Mouse (Mus musculus) MEL (cell line): ENCODE measurements at regions not wholly inside any gene's neighbourhood (a gene's known extent, or its start where the extent isn't known, plus 50 kb on each side); places are given as distances from the start of the nearest gene placed in this dataset.

Experiments used
- DNase-seq: peaks from one replicate; pipeline ENCODE4 v3.0.0; 2011; ENCODE audit warnings: low read depth, low spot score
- H3K27ac ChIP-seq: 2 replicates; pipeline ENCODE4 v1.5.1; 2012; ENCODE audit warnings: low read depth, mild to moderate bottlenecking, control low read depth, low read length, moderate library complexity; ENCODE audit not compliant: control insufficient read depth
- H3K27me3 ChIP-seq, 2 experiments: fragments of 150-350 bp in 1 of 2; sonication (generic) in 1 of 2; 2 replicates each; pipeline ENCODE4 v1.6.1; 2012; ENCODE audit warnings: low read length in 2 of 2, mild to moderate bottlenecking in 2 of 2, improper control_type of control experiment in 1 of 2, moderate library complexity in 1 of 2; ENCODE audit not compliant: insufficient read depth in 2 of 2, control insufficient read depth in 1 of 2
- H3K36me3 ChIP-seq, 2 experiments: 2 replicates each; pipeline ENCODE4 v1.6.1; 2012 to 2014; ENCODE audit warnings: low read length in 2 of 2, improper control_type of control experiment in 1 of 2, inconsistent platforms in 1 of 2, mild to moderate bottlenecking in 1 of 2; ENCODE audit not compliant: insufficient read depth in 2 of 2, control insufficient read depth in 1 of 2
- H3K4me1 ChIP-seq, 2 experiments: fragments of 150-350 bp in 1 of 2; sonication (generic) in 1 of 2; 2 replicates each; pipeline ENCODE4 v1.6.1; 2012; ENCODE audit warnings: low read length in 2 of 2, improper control_type of control experiment in 1 of 2, mild to moderate bottlenecking in 1 of 2; ENCODE audit not compliant: insufficient read depth in 2 of 2, control insufficient read depth in 1 of 2
- H3K4me3 ChIP-seq, 2 experiments: fragments of 150-350 bp in 1 of 2; sonication (generic) in 1 of 2; 2 replicates each; pipeline ENCODE4 v1.5.1; 2012; ENCODE audit warnings: low read depth in 2 of 2, low read length in 2 of 2, mild to moderate bottlenecking in 2 of 2, moderate library complexity in 2 of 2, control low read depth in 1 of 2, improper control_type of control experiment in 1 of 2; ENCODE audit not compliant: control insufficient read depth in 1 of 2, insufficient read depth in 1 of 2
- H3K79me2 ChIP-seq: 2 replicates; pipeline ENCODE4 v1.6.1; 2012; ENCODE audit warnings: mild to moderate bottlenecking, low read length, moderate library complexity; ENCODE audit not compliant: control insufficient read depth, poor library complexity, insufficient read depth
- H3K9ac ChIP-seq: 2 replicates; pipeline ENCODE4 v1.6.1; 2012; ENCODE audit warnings: low read depth, mild to moderate bottlenecking, control low read depth, low read length, moderate library complexity; ENCODE audit not compliant: control insufficient read depth, poor library complexity, severe bottlenecking
- H3K9me3 ChIP-seq: fragments of 150-350 bp; sonication (generic); replicated peaks from 2 replicates; pipeline ENCODE4 v1.6.1; 2012; ENCODE audit warnings: mild to moderate bottlenecking, low read length, improper control_type of control experiment, moderate library complexity; ENCODE audit not compliant: insufficient read depth
- CHD2 ChIP-seq: IDR thresholded peaks from 2 replicates; pipeline ENCODE4 v1.6.1; 2011; ENCODE audit warnings: low read length, improper control_type of control experiment
- CTCF ChIP-seq, 3 experiments: IDR thresholded peaks in 2 of 3; conservative IDR thresholded peaks in 1 of 3; 2 replicates each; pipeline ENCODE4 v1.5.1; 2011 to 2012; ENCODE audit warnings: low read length in 3 of 3, low read depth in 2 of 3, mild to moderate bottlenecking in 2 of 3, improper control_type of control experiment in 1 of 3, inconsistent platforms in 1 of 3, mixed read lengths in 1 of 3, moderate library complexity in 1 of 3; ENCODE audit not compliant: control insufficient read depth in 1 of 3, insufficient read depth in 1 of 3, poor library complexity in 1 of 3, severe bottlenecking in 1 of 3
- ELF1 ChIP-seq: IDR thresholded peaks from 2 replicates; pipeline ENCODE4 v1.6.1; 2014; ENCODE audit warnings: low read depth, mild to moderate bottlenecking, inconsistent platforms, low read length, improper control_type of control experiment, moderate library complexity
- EP300 ChIP-seq, 2 experiments: IDR thresholded peaks; 2 replicates each; pipeline ENCODE4 v1.6.1; 2011; ENCODE audit warnings: improper control_type of control experiment in 2 of 2, low read length in 2 of 2, low read depth in 1 of 2, mild to moderate bottlenecking in 1 of 2
- ETS1 ChIP-seq: IDR thresholded peaks from 2 replicates; pipeline ENCODE4 v1.6.1; 2012; ENCODE audit warnings: low read depth, mild to moderate bottlenecking, inconsistent platforms, low read length, improper control_type of control experiment, moderate library complexity
- HCFC1 ChIP-seq: IDR thresholded peaks from 2 replicates; pipeline ENCODE4 v1.6.1; 2012; ENCODE audit warnings: low read depth, mild to moderate bottlenecking, inconsistent platforms, low read length, improper control_type of control experiment, moderate library complexity
- JUND ChIP-seq: IDR thresholded peaks from 2 replicates; pipeline ENCODE4 v1.6.1; 2011; ENCODE audit warnings: low read depth, mild to moderate bottlenecking, improper control_type of control experiment, low read length
- MAFK ChIP-seq: IDR thresholded peaks from 2 replicates; pipeline ENCODE4 v1.6.1; 2011; ENCODE audit warnings: low read depth, mild to moderate bottlenecking, low read length, improper control_type of control experiment, borderline replicate concordance
- MAX ChIP-seq: IDR thresholded peaks from 2 replicates; pipeline ENCODE4 v1.6.1; 2011; ENCODE audit warnings: low read length, improper control_type of control experiment
- MAZ ChIP-seq: IDR thresholded peaks from 2 replicates; pipeline ENCODE4 v1.6.1; 2012; ENCODE audit warnings: low read depth, mild to moderate bottlenecking, inconsistent platforms, low read length, improper control_type of control experiment
- MEF2A ChIP-seq: IDR thresholded peaks from 2 replicates; pipeline ENCODE4 v1.6.1; 2014; ENCODE audit warnings: low read depth, mild to moderate bottlenecking, inconsistent platforms, low read length, improper control_type of control experiment; ENCODE audit not compliant: poor library complexity, insufficient replicate concordance, severe bottlenecking; ENCODE audit errors: extremely low read depth
- MYB ChIP-seq: IDR thresholded peaks from 2 replicates; pipeline ENCODE4 v1.6.1; 2011; ENCODE audit warnings: mild to moderate bottlenecking, low read depth, low read length, improper control_type of control experiment
- NELFE ChIP-seq: IDR thresholded peaks from 2 replicates; pipeline ENCODE4 v1.6.1; 2011; ENCODE audit warnings: low read depth, low read length, improper control_type of control experiment
- NRF1 ChIP-seq: IDR thresholded peaks from 2 replicates; pipeline ENCODE4 v1.6.1; 2014; ENCODE audit warnings: low read depth, mild to moderate bottlenecking, inconsistent platforms, low read length, improper control_type of control experiment, moderate library complexity; ENCODE audit not compliant: poor library complexity, insufficient read depth, severe bottlenecking
- POLR2A ChIP-seq, 2 experiments: IDR thresholded peaks; 2 replicates each; pipeline ENCODE4 v1.6.1; 2011 to 2012; ENCODE audit warnings: low read length in 2 of 2, mild to moderate bottlenecking in 2 of 2, control low read depth in 1 of 2, improper control_type of control experiment in 1 of 2, low read depth in 1 of 2, moderate library complexity in 1 of 2; ENCODE audit not compliant: control insufficient read depth in 1 of 2, insufficient read depth in 1 of 2, poor library complexity in 1 of 2
- POLR2AphosphoS2 ChIP-seq: IDR thresholded peaks from 2 replicates; pipeline ENCODE4 v1.6.1; 2011; ENCODE audit warnings: low read length, improper control_type of control experiment
- POLR2AphosphoS5 ChIP-seq: IDR thresholded peaks from 2 replicates; pipeline ENCODE4 v1.6.1; 2012; ENCODE audit warnings: low read depth, borderline replicate concordance, mild to moderate bottlenecking, inconsistent platforms, low read length, moderate library complexity, mixed read lengths
- RAD21 ChIP-seq: IDR thresholded peaks from 2 replicates; pipeline ENCODE4 v1.6.1; 2011; ENCODE audit warnings: mild to moderate bottlenecking, low read depth, low read length, improper control_type of control experiment
- RCOR1 ChIP-seq: IDR thresholded peaks from 2 replicates; pipeline ENCODE4 v1.6.1; 2012; ENCODE audit warnings: low read depth, mild to moderate bottlenecking, inconsistent platforms, low read length, improper control_type of control experiment
- SIN3A ChIP-seq: IDR thresholded peaks from 2 replicates; pipeline ENCODE4 v1.6.1; 2012; ENCODE audit warnings: low read length, improper control_type of control experiment, inconsistent platforms
- TAL1 ChIP-seq: IDR thresholded peaks from 2 replicates; pipeline ENCODE4 v1.6.1; 2012; ENCODE audit warnings: mild to moderate bottlenecking, inconsistent platforms, low read length, moderate library complexity, mixed read lengths
- TCF12 ChIP-seq: IDR thresholded peaks from 2 replicates; pipeline ENCODE4 v1.6.1; 2014; ENCODE audit warnings: low read depth, mild to moderate bottlenecking, inconsistent platforms, low read length, improper control_type of control experiment, moderate library complexity
- UBTF ChIP-seq: IDR thresholded peaks from 2 replicates; pipeline ENCODE4 v1.6.1; 2012; ENCODE audit warnings: low read depth, mild to moderate bottlenecking, inconsistent platforms, low read length, improper control_type of control experiment, moderate library complexity, borderline replicate concordance; ENCODE audit not compliant: insufficient read depth
- USF1 ChIP-seq: IDR thresholded peaks from 2 replicates; pipeline ENCODE4 v1.6.1; 2014; ENCODE audit warnings: low read depth, mild to moderate bottlenecking, inconsistent platforms, low read length, improper control_type of control experiment, moderate library complexity
- USF2 ChIP-seq, 2 experiments: IDR thresholded peaks; 2 replicates each; pipeline ENCODE4 v1.6.1; 2011 to 2012; ENCODE audit warnings: improper control_type of control experiment in 2 of 2, low read length in 2 of 2, borderline replicate concordance in 1 of 2, inconsistent platforms in 1 of 2, low read depth in 1 of 2, mild to moderate bottlenecking in 1 of 2; ENCODE audit not compliant: insufficient read depth in 1 of 2
- ZC3H11A ChIP-seq: IDR thresholded peaks from 2 replicates; pipeline ENCODE4 v1.6.1; 2012; ENCODE audit warnings: low read depth, mild to moderate bottlenecking, inconsistent platforms, low read length, improper control_type of control experiment
- ZKSCAN1 ChIP-seq: IDR thresholded peaks from 2 replicates; pipeline ENCODE4 v1.6.1; 2012; ENCODE audit warnings: low read depth, mild to moderate bottlenecking, inconsistent platforms, low read length, improper control_type of control experiment, moderate library complexity
- ZMIZ1 ChIP-seq: IDR thresholded peaks from 2 replicates; pipeline ENCODE4 v1.6.1; 2012; ENCODE audit warnings: low read depth, mild to moderate bottlenecking, inconsistent platforms, low read length, improper control_type of control experiment, moderate library complexity
- ZNF384 ChIP-seq: IDR thresholded peaks from 2 replicates; pipeline ENCODE4 v1.6.1; 2012; ENCODE audit warnings: low read depth, mild to moderate bottlenecking, inconsistent platforms, low read length, improper control_type of control experiment

DNA sequence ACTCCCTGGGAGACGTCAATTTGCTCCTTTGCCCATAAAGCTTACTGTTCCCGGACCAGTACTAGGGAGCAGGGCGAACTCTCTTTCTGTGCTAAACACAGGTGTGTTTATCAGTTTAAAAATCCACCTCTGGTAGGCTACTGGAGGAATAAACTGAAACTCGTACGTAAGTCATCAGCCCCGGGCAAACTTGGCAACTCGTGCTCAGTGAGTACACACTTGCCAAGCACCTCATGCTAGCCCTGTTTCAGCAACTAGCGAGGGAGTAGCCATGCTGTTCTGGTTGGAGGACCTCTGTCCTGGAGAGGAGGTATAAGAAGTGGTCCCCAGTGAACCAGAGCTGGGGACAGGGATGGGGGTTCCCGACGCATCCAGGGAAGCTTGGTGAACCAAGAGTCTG, 122.6 kb upstream of the Id2 start:
- Histone ChIP-seq H3K4me3 (no peak overlapping the region), H3K79me2 (no peaks in the 10 kb centered on the region), H3K4me1 (peaks cover 0 to 9% of the 10 kb centered on the region in 2 experiments; a peak in 3 of 4 replicates), H3K27me3 (no peaks in the 10 kb centered on the region), H3K9me3 (no peaks in the 10 kb centered on the region), H3K27ac (no peak overlapping the region), H3K36me3 (no peaks in the 10 kb centered on the region), H3K9ac (no peak overlapping the region)
- TF ChIP-seq ZKSCAN1, result no peak
- no peak for TF ChIP-seq MYB
- TF ChIP-seq ELF1, result no peak
- no peak for TF ChIP-seq POLR2AphosphoS5
- no peak for TF ChIP-seq MAX
- no peak for TF ChIP-seq MEF2A
- no peak for TF ChIP-seq RCOR1
- TF ChIP-seq TAL1, result no peak
- no peak for TF ChIP-seq UBTF
- no peak for TF ChIP-seq SIN3A
- no peak for TF ChIP-seq CHD2
- DNase-seq, result no peak

DNA sequence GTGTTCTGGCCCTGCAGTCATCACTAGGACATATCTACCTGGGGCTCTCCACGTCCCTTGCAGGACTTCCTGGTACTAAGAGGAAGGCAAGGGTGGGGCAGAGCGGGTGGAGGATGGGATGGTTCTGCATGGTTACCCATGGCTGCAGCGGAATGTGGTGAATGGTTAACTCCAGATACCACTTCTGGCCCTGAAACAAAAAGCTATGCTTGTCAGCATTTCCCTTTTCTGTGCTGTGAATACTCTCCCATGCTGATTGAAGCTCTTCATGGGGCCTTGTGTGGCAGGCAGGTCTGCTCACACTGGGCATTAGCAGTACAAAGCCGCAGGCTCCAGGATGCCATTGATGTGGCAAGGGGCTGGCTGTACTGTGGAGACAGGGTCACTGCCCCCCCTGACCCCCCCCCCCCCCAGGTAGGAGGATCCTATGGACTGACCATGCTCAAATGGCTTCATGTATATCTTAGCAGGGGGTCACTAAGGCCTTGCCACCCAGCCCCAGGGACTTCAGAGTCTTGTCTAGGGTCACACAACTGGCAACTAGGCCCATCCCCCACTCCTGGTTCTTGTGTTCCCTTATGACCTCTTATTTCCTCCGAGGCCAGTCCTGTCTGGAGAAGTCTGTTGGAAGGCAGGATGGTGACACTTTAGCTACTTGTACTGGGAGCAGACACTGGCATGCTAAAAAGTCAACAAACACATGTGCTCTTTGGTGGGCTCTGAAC, 120.0 kb upstream of the Id2 start:
- Histone ChIP-seq H3K4me3 (no peak overlapping the region), H3K9me3 (no peaks in the 10 kb centered on the region), H3K27ac (no peak overlapping the region), H3K4me1 (peaks cover 0 to 9% of the 10 kb centered on the region in 2 experiments; a peak in 3 of 4 replicates), H3K36me3 (no peaks in the 10 kb centered on the region), H3K27me3 (no peaks in the 10 kb centered on the region), H3K9ac (no peak overlapping the region), H3K79me2 (no peaks in the 10 kb centered on the region)
- no peak for TF ChIP-seq POLR2A (IDR thresholded peaks at IDR 0.05; ENCODE audit: control insufficient read depth in 1 of 2, insufficient read depth in 1 of 2, low read depth in 1 of 2, low read length in 2 of 2, poor library complexity in 1 of 2)
- TF ChIP-seq MAZ, result no peak
- TF ChIP-seq ZNF384, result no peak
- TF ChIP-seq NRF1, result no peak
- peak; percentile 36; the same call in 1 of the 2 replicates for TF ChIP-seq TCF12
- no peak for TF ChIP-seq SIN3A
- TF ChIP-seq UBTF, result no peak
- no peak for TF ChIP-seq USF1
- TF ChIP-seq ETS1, result peak; percentile 56
- TF ChIP-seq ZKSCAN1, result no peak
- no peak for TF ChIP-seq HCFC1
- TF ChIP-seq CHD2, result no peak
- TF ChIP-seq JUND, result no peak
- no peak for TF ChIP-seq RAD21
- no peak for TF ChIP-seq MAFK
- TF ChIP-seq ZC3H11A, result no peak
- TF ChIP-seq CTCF (IDR thresholded peaks at IDR 0.05 in 2 of 3, conservative IDR thresholded peaks at IDR 0.05 in 1 of 3; ENCODE audit: control insufficient read depth in 1 of 3, insufficient read depth in 1 of 3, low read depth in 2 of 3, low read length in 3 of 3, poor library complexity in 1 of 3, severe bottlenecking in 1 of 3), result no peak
- TF ChIP-seq NELFE, result no peak
- no peak for TF ChIP-seq MYB
- no peak for TF ChIP-seq POLR2AphosphoS2
- peak; percentile 48 to 54; a peak in 3 of 4 replicates for TF ChIP-seq EP300 (IDR thresholded peaks at IDR 0.05; ENCODE audit: low read depth in 1 of 2, low read length in 2 of 2)
- TF ChIP-seq USF2 (IDR thresholded peaks at IDR 0.05; ENCODE audit: borderline replicate concordance in 1 of 2, insufficient read depth in 1 of 2, low read depth in 1 of 2, low read length in 2 of 2), result no peak
- no peak for TF ChIP-seq TAL1
- no peak for TF ChIP-seq ZMIZ1
- peak; percentile 72 for TF ChIP-seq ELF1
- no peak for TF ChIP-seq MAX
- peak; percentile 74 for DNase-seq
